Mouse (Mus musculus) thymus, adult 2 months (tissue): ENCODE results near the gene Slc10a7. TPM values are rescaled to one million over a fixed set of nuclear protein-coding genes. Genes with fewer than 3 reads are reported as not detected.

ENCODE experiments used
- DNase-seq: peaks from one replicate; pipeline ENCODE4 v3.0.0; 2021
- H3K27ac ChIP-seq: fragments of 200-500 bp; 2 replicates; pipeline ENCODE4 v1.5.1; 2012; ENCODE audit warnings: low read length, control low read depth; ENCODE audit not compliant: control insufficient read depth, insufficient read depth
- H3K27me3 ChIP-seq: fragments of 200-500 bp; 2 replicates; pipeline ENCODE4 v1.6.1; 2012; ENCODE audit warnings: mild to moderate bottlenecking, low read length, moderate library complexity, mixed read lengths; ENCODE audit not compliant: control insufficient read depth, insufficient read depth
- H3K36me3 ChIP-seq: fragments of 200-500 bp; 2 replicates; pipeline ENCODE4 v1.6.1; 2012; ENCODE audit warnings: mild to moderate bottlenecking, low read length, moderate library complexity; ENCODE audit not compliant: control insufficient read depth, insufficient read depth
- H3K4me1 ChIP-seq: fragments of 200-500 bp; replicated peaks from 2 replicates; pipeline ENCODE4 v1.6.1; 2012; ENCODE audit warnings: low read length; ENCODE audit not compliant: control insufficient read depth, insufficient read depth
- H3K4me3 ChIP-seq: fragments of 200-500 bp; 2 replicates; pipeline ENCODE4 v1.5.1; 2012; ENCODE audit warnings: mild to moderate bottlenecking, low read length, control low read depth, moderate library complexity; ENCODE audit not compliant: control insufficient read depth, insufficient read depth
- CTCF ChIP-seq: fragments of 200-500 bp; IDR thresholded peaks from 2 replicates; pipeline ENCODE4 v1.5.1; 2012; ENCODE audit warnings: mild to moderate bottlenecking, control low read depth, low read length, moderate library complexity, borderline replicate concordance; ENCODE audit not compliant: control insufficient read depth, poor library complexity, insufficient read depth; ENCODE audit errors: extremely low read depth
- POLR2A ChIP-seq: fragments of 200-500 bp; IDR thresholded peaks from 2 replicates; pipeline ENCODE4 v1.6.1; 2012; ENCODE audit warnings: mild to moderate bottlenecking, low read length, control low read depth, moderate library complexity; ENCODE audit not compliant: control insufficient read depth, poor library complexity, insufficient read depth; ENCODE audit errors: extremely low read depth
- WGBS: fragments of 180-500 bp; shearing (Covaris S2); methylation state at CpG from one replicate; pipeline ENCODE4 v1.1.7; 2018; 5-methylcytosine and 5-hydroxymethylcytosine counted together
- polyA plus RNA-seq: library from polyadenylated mRNA; depleted of rRNA; stranded (reverse); fragments of >200 nt; gene quantifications from 2 replicates; pipeline ENCODE4 v1.2.3, GENCODE M21; 2012

Gene Slc10a7
- polyA plus RNA-seq, 1 experiment = 22.1 TPM

DNA sequence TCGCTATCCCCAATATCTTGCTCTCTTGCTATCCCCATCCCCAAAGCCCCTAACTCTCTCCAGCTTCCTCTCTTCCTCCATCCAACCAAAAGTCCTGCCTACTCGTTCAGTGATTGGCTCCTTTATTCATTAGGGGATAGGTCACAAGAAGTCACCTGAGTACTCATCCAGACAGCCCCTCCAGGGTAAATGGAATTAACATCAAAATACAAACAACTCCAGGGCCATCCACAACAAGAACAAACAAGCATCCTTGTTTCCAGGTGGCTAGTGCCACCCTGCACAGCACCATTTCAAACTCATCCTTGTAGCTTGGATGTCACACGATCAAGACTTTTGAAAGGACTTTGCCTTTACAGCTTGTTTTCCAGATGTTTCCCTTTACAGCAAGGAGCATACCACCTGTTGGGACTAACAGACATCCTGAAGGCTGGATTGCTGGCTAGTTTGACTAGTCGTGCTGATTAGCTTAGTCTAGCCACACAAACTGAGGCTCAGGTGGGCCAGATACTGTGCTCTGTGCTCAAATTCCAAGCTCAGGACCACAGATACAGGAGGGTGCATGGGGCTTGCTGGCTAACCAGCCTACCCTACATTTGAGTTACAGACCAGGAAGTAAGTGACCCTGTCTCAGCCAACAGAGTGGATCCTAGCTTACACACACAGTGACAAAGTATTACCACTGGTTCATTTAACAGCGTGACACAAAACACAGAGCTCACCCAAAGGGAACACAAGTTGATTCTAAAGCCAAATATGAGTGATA is 75.0 kb downstream of the Slc10a7 start:
- Histone ChIP-seq H3K36me3 (no peaks in the 10 kb centered on the region), H3K27me3 (no peaks in the 10 kb centered on the region), H3K4me1 (no peaks in the 10 kb centered on the region), H3K27ac (no peak overlapping the region), H3K4me3 (no peak overlapping the region)
- DNase-seq = no peak
- 95% methylated on average over 5 of the region's 5 CpGs for WGBS
- TF ChIP-seq POLR2A (no peak), CTCF (no peak)

DNA sequence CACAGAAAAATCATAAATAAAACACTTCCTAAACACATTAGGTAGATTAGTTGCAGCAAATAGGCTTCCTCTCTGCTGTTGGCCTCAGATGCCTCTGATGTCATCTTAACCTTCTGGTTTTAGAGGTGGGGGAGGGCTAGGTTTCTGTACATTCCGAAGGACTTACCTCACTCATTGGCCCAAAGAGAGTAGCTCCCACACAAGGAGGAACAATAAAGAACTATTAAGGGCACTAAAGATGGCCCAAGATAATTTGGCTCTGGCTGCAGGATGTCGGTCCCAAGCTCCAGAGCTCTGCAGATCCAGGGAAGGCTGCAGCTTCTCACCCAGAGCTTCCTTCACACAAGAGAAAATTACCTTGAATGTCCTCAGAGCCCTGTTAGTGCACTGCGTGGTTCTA is 75.7 kb downstream of the Slc10a7 start:
- 95% methylated on average over 3 of the region's 3 CpGs for WGBS
- Histone ChIP-seq H3K27me3 (no peaks in the 10 kb centered on the region), H3K4me3 (no peak overlapping the region), H3K4me1 (no peaks in the 10 kb centered on the region), H3K36me3 (no peaks in the 10 kb centered on the region), H3K27ac (no peak overlapping the region)
- TF ChIP-seq CTCF (no peak), POLR2A (no peak)
- no peak for DNase-seq

DNA sequence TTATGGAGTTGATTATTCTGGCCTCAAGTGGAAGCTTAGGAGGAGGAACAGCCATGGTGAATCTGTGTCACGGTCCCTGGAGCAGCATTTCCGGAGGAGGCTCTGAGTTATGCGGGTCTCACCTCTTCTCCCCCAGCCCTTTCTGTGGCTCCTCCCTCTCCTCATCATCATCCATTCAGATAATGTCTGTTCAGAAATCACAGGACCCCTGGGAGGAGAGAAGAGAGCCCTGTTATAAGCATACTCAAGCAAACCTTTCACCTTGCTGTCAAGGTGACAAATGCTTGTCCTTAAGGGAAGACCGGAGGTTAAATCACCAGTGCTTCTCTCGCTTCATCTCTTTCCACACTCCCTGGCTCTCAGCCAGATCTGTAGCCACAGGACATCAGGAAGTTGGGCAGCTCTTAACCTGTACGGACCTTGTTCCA is 86.3 kb downstream of the Slc10a7 start:
- 91% methylated on average over 6 of the region's 6 CpGs for WGBS
- Histone ChIP-seq H3K4me1 (no peaks in the 10 kb centered on the region), H3K27me3 (no peaks in the 10 kb centered on the region), H3K4me3 (no peak overlapping the region), H3K36me3 (no peaks in the 10 kb centered on the region), H3K27ac (no peak overlapping the region)
- TF ChIP-seq CTCF = no peak
- TF ChIP-seq POLR2A = no peak
- DNase-seq = no peak

DNA sequence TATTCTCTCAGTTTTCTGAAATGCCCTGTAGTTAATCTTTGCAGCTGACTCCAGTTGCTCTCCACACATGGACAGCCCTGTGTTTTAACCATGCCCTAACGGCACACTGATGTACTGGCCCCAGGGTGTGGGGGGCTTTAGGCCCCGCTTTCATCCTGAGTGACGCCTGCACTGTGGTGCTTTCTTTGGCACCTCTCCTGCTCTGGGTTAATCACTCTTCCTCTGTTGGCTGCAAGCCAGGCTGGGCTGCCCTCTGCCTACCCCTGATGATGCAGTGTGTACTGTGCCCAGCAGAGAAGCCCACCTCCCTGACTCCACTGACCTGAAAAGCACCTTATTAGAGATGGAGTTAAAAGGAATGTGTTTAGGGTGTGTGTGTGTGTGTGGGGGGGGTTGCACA is 89.1 kb downstream of the Slc10a7 start:
- Histone ChIP-seq H3K27ac (no peak overlapping the region), H3K4me1 (no peaks in the 10 kb centered on the region), H3K27me3 (no peaks in the 10 kb centered on the region), H3K4me3 (no peak overlapping the region), H3K36me3 (no peaks in the 10 kb centered on the region)
- DNase-seq = no peak
- WGBS = 92% methylated on average over 3 of the region's 3 CpGs
- TF ChIP-seq CTCF (no peak), POLR2A (no peak)

DNA sequence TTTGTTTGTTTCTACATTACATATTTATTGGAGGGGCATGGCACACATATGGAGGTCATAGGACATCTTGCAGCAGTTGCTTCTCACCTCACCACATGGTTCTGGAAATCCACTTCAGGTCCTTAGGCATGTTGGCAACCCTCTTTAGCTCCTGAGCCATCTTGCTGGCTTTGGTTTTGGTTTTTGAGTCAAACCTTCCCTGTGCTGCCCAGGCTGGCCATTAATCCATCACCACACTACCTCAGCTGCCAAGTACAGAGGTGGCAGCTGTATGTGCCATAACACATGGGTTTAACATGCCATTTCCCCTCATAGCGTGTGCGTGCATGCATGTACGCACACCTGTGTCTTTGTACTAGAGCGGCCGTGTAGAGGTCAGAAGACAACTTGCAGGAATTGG is 93.9 kb downstream of the Slc10a7 start:
- no peaks in the 10 kb centered on the region for H3K36me3 ChIP-seq
- TF ChIP-seq POLR2A (no peak), CTCF (no peak)
- WGBS = 98% methylated on average over 5 of the region's 5 CpGs
- DNase-seq = no peak
- H3K27ac ChIP-seq = no peak overlapping the region
- H3K4me1 ChIP-seq = no peaks in the 10 kb centered on the region
- no peak overlapping the region for H3K4me3 ChIP-seq
- H3K27me3 ChIP-seq = no peaks in the 10 kb centered on the region

DNA sequence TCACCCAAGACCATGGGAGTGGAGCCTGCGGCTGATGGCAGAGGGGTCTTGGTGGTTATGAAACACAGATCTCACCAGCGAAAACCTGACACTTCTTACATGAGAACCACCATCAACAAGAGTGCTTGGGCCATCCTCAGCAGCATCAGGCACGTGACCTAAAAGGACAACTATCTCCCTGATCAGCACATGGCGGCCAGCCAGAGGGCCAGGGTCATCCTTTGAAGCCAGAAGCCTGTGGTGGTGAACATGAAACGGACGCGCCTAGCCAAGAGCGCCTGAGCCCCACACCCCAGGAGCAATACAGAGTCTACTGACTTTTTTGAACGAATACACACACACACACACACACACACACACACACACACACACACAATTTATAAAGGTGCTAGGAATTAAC is 95.3 kb downstream of the Slc10a7 start:
- Histone ChIP-seq H3K27me3 (no peaks in the 10 kb centered on the region), H3K4me3 (no peak overlapping the region), H3K4me1 (no peaks in the 10 kb centered on the region), H3K36me3 (no peaks in the 10 kb centered on the region), H3K27ac (no peak overlapping the region)
- WGBS = 96% methylated on average over 9 of the region's 9 CpGs
- TF ChIP-seq CTCF = no peak
- DNase-seq = no peak

DNA sequence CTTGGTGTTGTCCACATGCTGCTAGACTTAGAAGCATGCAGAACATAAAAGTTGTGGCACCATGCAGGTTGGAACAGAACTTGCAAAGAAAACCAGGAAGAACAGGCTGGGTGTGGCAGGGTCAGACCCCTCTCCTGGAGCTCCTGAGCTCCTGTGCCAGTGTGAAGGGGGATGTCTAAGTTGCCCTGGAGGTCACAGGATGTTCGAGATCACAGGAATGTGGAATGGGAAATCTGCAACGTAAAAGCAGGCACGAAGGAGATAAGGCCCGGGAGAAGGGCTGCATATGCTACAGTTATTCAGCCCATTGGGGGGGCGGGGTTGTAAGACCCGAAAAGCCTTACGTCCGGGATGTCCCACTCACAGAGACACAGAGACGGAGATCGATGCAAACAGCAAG is 100.2 kb downstream of the Slc10a7 start:
- WGBS = 95% methylated on average over 10 of the region's 10 CpGs
- H3K27me3 ChIP-seq = no peaks in the 10 kb centered on the region
- no peaks in the 10 kb centered on the region for H3K36me3 ChIP-seq
- no peak overlapping the region for H3K4me3 ChIP-seq
- TF ChIP-seq POLR2A (no peak), CTCF (no peak)
- no peaks in the 10 kb centered on the region for H3K4me1 ChIP-seq
- no peak for DNase-seq
- H3K27ac ChIP-seq = no peak overlapping the region
